Mouse (Mus musculus) CH12.LX (cell line): ENCODE measurements around the gene Hip1. TPM values are rescaled to one million over a fixed set of nuclear protein-coding genes. Genes with fewer than 3 reads are reported as not detected.

Experiments used
- DNase-seq: peaks from one replicate; pipeline ENCODE4 v3.0.0-alpha.2; 2013; ENCODE audit errors: extremely low read depth
- H3K27ac ChIP-seq: 2 replicates; pipeline ENCODE4 v1.5.1; 2012; ENCODE audit warnings: low read depth, mild to moderate bottlenecking, control low read depth, moderate library complexity; ENCODE audit not compliant: insufficient read depth
- H3K27me3 ChIP-seq: replicated peaks from 2 replicates; pipeline ENCODE3; 2012; ENCODE audit warnings: inconsistent platforms
- H3K36me3 ChIP-seq, 2 experiments: replicated peaks in 1 of 2; 2 replicates each; pipeline versions ENCODE3 to v1.6.1; 2012; ENCODE audit warnings: inconsistent platforms in 1 of 2, low read length in 1 of 2, mild to moderate bottlenecking in 1 of 2, mixed read lengths in 1 of 2, moderate library complexity in 1 of 2; ENCODE audit not compliant: control insufficient read depth in 1 of 2, insufficient read depth in 1 of 2
- H3K4me1 ChIP-seq, 2 experiments: 2 replicates each; pipeline ENCODE4 v1.6.1; 2012; ENCODE audit warnings: inconsistent platforms in 1 of 2, moderate library complexity in 1 of 2; ENCODE audit not compliant: insufficient read depth in 2 of 2, control insufficient read depth in 1 of 2
- H3K4me2 ChIP-seq: 2 replicates; pipeline ENCODE4 v1.6.1; 2012; ENCODE audit warnings: low read depth, mild to moderate bottlenecking, control low read depth; ENCODE audit not compliant: poor library complexity, insufficient read depth, severe bottlenecking
- H3K4me3 ChIP-seq, 3 experiments: fragments of 150-350 bp in 1 of 3; sonication (generic) in 1 of 3; replicated peaks in 1 of 3; 2 replicates each; pipeline versions ENCODE3 to v1.5.1; 2011 to 2012; ENCODE audit warnings: low read depth in 2 of 3, low read length in 2 of 3, mild to moderate bottlenecking in 2 of 3, moderate library complexity in 2 of 3, control low read depth in 1 of 3, improper control_type of control experiment in 1 of 3, inconsistent platforms in 1 of 3, mixed read lengths in 1 of 3; ENCODE audit not compliant: poor library complexity in 1 of 3
- H3K79me2 ChIP-seq: replicated peaks from 2 replicates; pipeline ENCODE4 v1.6.1; 2012; ENCODE audit warnings: mild to moderate bottlenecking, moderate library complexity; ENCODE audit not compliant: control insufficient read depth, poor library complexity, insufficient read depth, severe bottlenecking; ENCODE audit errors: extremely low read depth
- H3K9ac ChIP-seq: 2 replicates; pipeline ENCODE4 v1.6.1; 2012; ENCODE audit warnings: low read depth, mild to moderate bottlenecking, control low read depth, moderate library complexity; ENCODE audit not compliant: insufficient read depth
- H3K9me3 ChIP-seq: replicated peaks from 2 replicates; pipeline ENCODE3; 2012; ENCODE audit warnings: low read length, inconsistent platforms, mixed read lengths
- BHLHE40 ChIP-seq: IDR thresholded peaks from 2 replicates; pipeline ENCODE4 v1.6.1; 2011; ENCODE audit warnings: mild to moderate bottlenecking, low read depth, low read length, improper control_type of control experiment
- CHD1 ChIP-seq: IDR thresholded peaks from 2 replicates; pipeline ENCODE4 v1.6.1; 2012; ENCODE audit warnings: low read depth, low read length, improper control_type of control experiment, inconsistent platforms
- CHD2 ChIP-seq: IDR thresholded peaks from 2 replicates; pipeline ENCODE4 v1.6.1; 2011; ENCODE audit warnings: low read length, improper control_type of control experiment
- CTCF ChIP-seq, 2 experiments: IDR thresholded peaks in 1 of 2; conservative IDR thresholded peaks in 1 of 2; 2 replicates each; pipeline ENCODE4 v1.5.1; 2011 to 2012; ENCODE audit warnings: low read depth in 2 of 2, low read length in 2 of 2, improper control_type of control experiment in 1 of 2, inconsistent platforms in 1 of 2, mild to moderate bottlenecking in 1 of 2, moderate library complexity in 1 of 2
- ELF1 ChIP-seq: IDR thresholded peaks from 2 replicates; pipeline ENCODE4 v1.6.1; 2014; ENCODE audit warnings: low read depth, mild to moderate bottlenecking, inconsistent platforms, low read length, improper control_type of control experiment
- EP300 ChIP-seq: IDR thresholded peaks from 2 replicates; pipeline ENCODE4 v1.6.1; 2011; ENCODE audit warnings: low read length, improper control_type of control experiment
- ETS1 ChIP-seq: conservative IDR thresholded peaks from 2 replicates; pipeline ENCODE4 v1.6.1; 2012; ENCODE audit warnings: low read depth, mild to moderate bottlenecking, inconsistent platforms, low read length, improper control_type of control experiment, moderate library complexity
- GABPA ChIP-seq: IDR thresholded peaks from 2 replicates; pipeline ENCODE4 v1.6.1; 2012; ENCODE audit warnings: low read depth, low read length, improper control_type of control experiment, inconsistent platforms; ENCODE audit not compliant: insufficient replicate concordance
- JUN ChIP-seq: IDR thresholded peaks from 2 replicates; pipeline ENCODE4 v1.6.1; 2011; ENCODE audit warnings: low read depth, mild to moderate bottlenecking, low read length, improper control_type of control experiment, moderate library complexity; ENCODE audit not compliant: insufficient read depth
- JUND ChIP-seq: conservative IDR thresholded peaks from 2 replicates; pipeline ENCODE4 v1.6.1; 2011; ENCODE audit warnings: low read depth, low read length, improper control_type of control experiment
- KAT2A ChIP-seq: IDR thresholded peaks from 2 replicates; pipeline ENCODE4 v1.6.1; 2012; ENCODE audit warnings: low read length, improper control_type of control experiment, inconsistent platforms; ENCODE audit not compliant: insufficient replicate concordance
- MAFK ChIP-seq: IDR thresholded peaks from 2 replicates; pipeline ENCODE4 v1.6.1; 2011; ENCODE audit warnings: low read length, improper control_type of control experiment; ENCODE audit not compliant: insufficient replicate concordance
- MAX ChIP-seq: IDR thresholded peaks from 2 replicates; pipeline ENCODE4 v1.6.1; 2011; ENCODE audit warnings: low read length, improper control_type of control experiment
- MAZ ChIP-seq: IDR thresholded peaks from 2 replicates; pipeline ENCODE4 v1.6.1; 2012; ENCODE audit warnings: low read depth, mild to moderate bottlenecking, inconsistent platforms, low read length, improper control_type of control experiment, moderate library complexity
- MEF2A ChIP-seq: IDR thresholded peaks from 2 replicates; pipeline ENCODE4 v1.6.1; 2014; ENCODE audit warnings: low read depth, mild to moderate bottlenecking, inconsistent platforms, low read length, improper control_type of control experiment, borderline replicate concordance
- MXI1 ChIP-seq: IDR thresholded peaks from 2 replicates; pipeline ENCODE4 v1.6.1; 2011; ENCODE audit warnings: mild to moderate bottlenecking, low read depth, low read length, improper control_type of control experiment
- MYC ChIP-seq: IDR thresholded peaks from 2 replicates; pipeline ENCODE4 v1.6.1; 2011; ENCODE audit warnings: low read depth, mild to moderate bottlenecking, improper control_type of control experiment, low read length
- NELFE ChIP-seq: IDR thresholded peaks from 2 replicates; pipeline ENCODE4 v1.6.1; 2011; ENCODE audit warnings: low read depth, low read length, improper control_type of control experiment
- NRF1 ChIP-seq: IDR thresholded peaks from 2 replicates; pipeline ENCODE4 v1.6.1; 2014; ENCODE audit warnings: low read depth, mild to moderate bottlenecking, inconsistent platforms, low read length, improper control_type of control experiment, moderate library complexity
- POLR2A ChIP-seq: IDR thresholded peaks from 2 replicates; pipeline ENCODE4 v1.6.1; 2011; ENCODE audit warnings: low read depth, mild to moderate bottlenecking, improper control_type of control experiment, low read length
- POLR2AphosphoS2 ChIP-seq: IDR thresholded peaks from 2 replicates; pipeline ENCODE4 v1.6.1; 2011; ENCODE audit warnings: low read depth, low read length, improper control_type of control experiment
- SIN3A ChIP-seq: IDR thresholded peaks from 2 replicates; pipeline ENCODE4 v1.6.1; 2012; ENCODE audit warnings: low read length, improper control_type of control experiment, inconsistent platforms
- SMC3 ChIP-seq: IDR thresholded peaks from 2 replicates; pipeline ENCODE4 v1.6.1; 2011; ENCODE audit warnings: low read depth, low read length, improper control_type of control experiment
- TBP ChIP-seq: conservative IDR thresholded peaks from 2 replicates; pipeline ENCODE4 v1.6.1; 2011; ENCODE audit warnings: low read depth, low read length, improper control_type of control experiment
- TCF12 ChIP-seq: IDR thresholded peaks from 2 replicates; pipeline ENCODE4 v1.6.1; 2014; ENCODE audit warnings: low read depth, mild to moderate bottlenecking, inconsistent platforms, low read length, improper control_type of control experiment
- USF1 ChIP-seq: IDR thresholded peaks from 2 replicates; pipeline ENCODE4 v1.6.1; 2014; ENCODE audit warnings: low read depth, mild to moderate bottlenecking, inconsistent platforms, low read length, improper control_type of control experiment
- USF2 ChIP-seq: conservative IDR thresholded peaks from 2 replicates; pipeline ENCODE4 v1.6.1; 2011; ENCODE audit warnings: low read depth, low read length, improper control_type of control experiment
- ZKSCAN1 ChIP-seq: IDR thresholded peaks from 2 replicates; pipeline ENCODE4 v1.6.1; 2012; ENCODE audit warnings: low read depth, inconsistent platforms, low read length, improper control_type of control experiment, borderline replicate concordance
- ZMIZ1 ChIP-seq: IDR thresholded peaks from 2 replicates; pipeline ENCODE4 v1.6.1; 2012; ENCODE audit warnings: low read depth, mild to moderate bottlenecking, inconsistent platforms, low read length, improper control_type of control experiment
- ZNF384 ChIP-seq: IDR thresholded peaks from 2 replicates; pipeline ENCODE4 v1.6.1; 2012; ENCODE audit warnings: low read depth, low read length, improper control_type of control experiment, inconsistent platforms
- dilution Hi-C: fragments of 300-500 bp; cut with MboI; formaldehyde crosslinking; loops from 2 replicates; pipeline ENCODE4 v1.14.3; 2020; ENCODE audit warnings: low sequenced_read_pairs; ENCODE audit not compliant: extremely low pct_unique_long_range_greater_than_20kb, extremely low pct_ligation_motif_present
- in situ Hi-C: fragments of 300-500 bp; cut with MboI; formaldehyde crosslinking; loops from 3 replicates; pipeline ENCODE4 v1.14.3; 2019; ENCODE audit warnings: low sequenced_read_pairs, low pct_ligation_motif_present, low pct_unique_long_range_greater_than_20kb, mixed read lengths
- polyA plus RNA-seq: library from polyadenylated mRNA; unstranded; fragments of >175 nt; gene quantifications from 2 replicates; pipeline ENCODE4 v1.2.1, GENCODE M21; 2012; ENCODE audit warnings: low read depth; ENCODE audit not compliant: insufficient read length
- total RNA-seq, 2 experiments: library from RNA; depleted of rRNA; stranded (reverse); fragments of 300-350 nt in 1 of 2; fragments of >200 nt in 1 of 2; gene quantifications; 2 replicates each; pipeline ENCODE4 v1.2.3; 2012 to 2014

The Hip1 gene
- total and polyA plus RNA-seq, 3 experiments: 2.2 to 6.4 (median 3.4) TPM

- no peak for DNase-seq
- Histone ChIP-seq H3K27me3 (peaks cover 20% of the 10 kb centered on the region), H3K4me1 (peaks cover 0 to 17% of the 10 kb centered on the region in 2 experiments; a peak in 2 of 4 replicates), H3K36me3 (no peaks in the 10 kb centered on the region), H3K9me3 (no peaks in the 10 kb centered on the region), H3K27ac (no peak overlapping the region), H3K9ac (no peak overlapping the region), H3K79me2 (no peaks in the 10 kb centered on the region), H3K4me2 (peak overlapping the region; percentile 95), H3K4me3 (peak overlapping the region in 2 of 3 experiments; percentile 46 to 61)
- dilution Hi-C loops (no loop called here), in situ Hi-C loops (no loop called here)
- TF ChIP-seq POLR2A (no peak), SMC3 (no peak), USF1 (no peak), KAT2A (no peak), NELFE (no peak), SIN3A (no peak), EP300 (no peak)
These were observed 55.1 kb downstream of the Hip1 start for GRCm38 (mm10) chr5:135489695-135490294.

DNA sequence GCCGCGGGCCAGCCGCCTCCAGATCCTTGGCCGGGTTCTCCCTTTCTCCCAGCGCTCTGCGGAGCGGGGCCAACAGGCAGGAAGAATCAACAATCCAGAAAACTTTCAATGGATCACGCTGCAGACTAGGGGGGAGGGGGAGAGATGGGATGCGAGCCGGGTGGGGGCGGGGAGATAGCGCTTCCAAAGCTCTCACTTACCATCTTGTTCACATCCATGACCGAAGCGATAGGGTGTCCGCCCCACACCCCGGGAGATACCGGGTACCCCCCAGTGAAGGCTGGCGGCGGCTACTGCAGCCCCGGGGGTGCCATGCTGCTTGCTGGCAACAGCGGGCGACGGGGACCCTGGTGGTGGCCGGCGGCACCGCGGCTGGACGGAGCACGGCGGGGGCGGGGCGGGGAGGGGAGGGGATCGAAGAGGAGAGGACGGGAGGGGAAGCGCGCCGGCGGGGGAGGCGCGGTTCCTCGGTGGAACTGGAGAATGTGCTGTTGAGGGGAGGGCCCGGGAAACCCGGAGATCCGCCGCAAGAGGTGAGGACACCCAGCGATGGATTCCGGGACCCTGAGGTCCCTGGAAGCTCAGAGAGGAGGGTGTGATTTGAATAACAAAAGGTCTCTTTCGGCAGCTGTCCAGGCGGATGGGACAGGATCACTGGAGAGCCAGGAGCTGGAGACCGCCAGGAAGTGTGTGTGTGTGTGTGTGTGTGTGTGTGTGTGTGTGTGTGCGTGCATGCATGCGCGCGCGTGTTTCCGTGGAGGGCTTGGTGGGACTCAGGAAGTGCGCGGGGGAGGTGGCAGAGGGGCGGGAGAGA lies 55.8 kb downstream of the Hip1 start:
- Histone ChIP-seq H3K4me2 (peak overlapping the region; percentile 95), H3K36me3 (no peaks in the 10 kb centered on the region), H3K9me3 (peaks cover 6% of the 10 kb centered on the region), H3K27ac (no peak overlapping the region), H3K27me3 (peaks cover 20% of the 10 kb centered on the region), H3K4me1 (peaks cover 0 to 17% of the 10 kb centered on the region in 2 experiments; a peak in 2 of 4 replicates), H3K4me3 (peak overlapping the region; percentile 46 to 61 (median 49)), H3K9ac (peak overlapping the region; percentile 49), H3K79me2 (no peaks in the 10 kb centered on the region)
- dilution Hi-C loops (no loop called here), in situ Hi-C loops (no loop called here)
- DNase-seq: peak; percentile 51
- TF ChIP-seq ZNF384: no peak
- TF ChIP-seq JUND: no peak
- no peak for TF ChIP-seq USF1
- TF ChIP-seq CHD2: peak; percentile 72
- TF ChIP-seq MAZ: peak; percentile 57; the same call in 1 of the 2 replicates
- no peak for TF ChIP-seq ELF1
- TF ChIP-seq JUN: no peak
- TF ChIP-seq ETS1: no peak
- TF ChIP-seq MYC: no peak
- TF ChIP-seq GABPA: no peak
- no peak; the same call in 1 of the 2 replicates for TF ChIP-seq POLR2A
- TF ChIP-seq TBP: no peak
- TF ChIP-seq NRF1: peak; percentile 24; the same call in 1 of the 2 replicates
- no peak for TF ChIP-seq MAFK
- TF ChIP-seq EP300: no peak
- no peak for TF ChIP-seq TCF12
- 0 out of 2 replicates have a peak, but pooled peaks have one; percentile 1 for TF ChIP-seq BHLHE40
- no peak for TF ChIP-seq SIN3A
- TF ChIP-seq MXI1: peak; percentile 18
- TF ChIP-seq CTCF (conservative IDR thresholded peaks at IDR 0.05 in 1 of 2, IDR thresholded peaks at IDR 0.05 in 1 of 2; ENCODE audit: low read depth in 2 of 2, low read length in 2 of 2): peak in 1 of 2 experiments; percentile 50; a peak in 2 of 4 replicates
- no peak for TF ChIP-seq MAX
- TF ChIP-seq ZKSCAN1: no peak
- no peak for TF ChIP-seq USF2
- no peak for TF ChIP-seq POLR2AphosphoS2
- no peak for TF ChIP-seq CHD1
- TF ChIP-seq KAT2A: no peak
- no peak for TF ChIP-seq MEF2A
- no peak for TF ChIP-seq ZMIZ1
- no peak for TF ChIP-seq NELFE
